Mouse (Mus musculus) MN1 (cell line): ENCODE results near the gene Fam172a.

ENCODE experiments used
- DNase-seq: peaks from one replicate; pipeline ENCODE4 v3.0.0-alpha.2; 2016; ENCODE audit warnings: low spot score

The Fam172a gene

GRCm38 (mm10) chr13:78102337-78102736, 400.5 kb downstream of the Fam172a start:
- no peak for DNase-seq

GRCm38 (mm10) chr13:78104851-78105250, 403.0 kb downstream of the Fam172a start:
- no peak for DNase-seq

GRCm38 (mm10) chr13:78110648-78111047, 408.8 kb downstream of the Fam172a start:
- DNase-seq = no peak

GRCm38 (mm10) chr13:78113978-78114377, 412.1 kb downstream of the Fam172a start:
- no peak for DNase-seq

GRCm38 (mm10) chr13:78118715-78119114, 416.9 kb downstream of the Fam172a start:
- no peak for DNase-seq

- no peak for DNase-seq
Observed at GRCm38 (mm10) chr13:78121991-78122390, 420.2 kb downstream of the Fam172a start.

GRCm38 (mm10) chr13:78123911-78124426, 422.1 kb downstream of the Fam172a start:
- no peak for DNase-seq

- DNase-seq = no peak
Observed at GRCm38 (mm10) chr13:78157465-78157864, 455.6 kb downstream of the Fam172a start.

- peak; percentile 38 for DNase-seq
Observed at GRCm38 (mm10) chr13:78162149-78162548, 460.3 kb downstream of the Fam172a start.

GRCm38 (mm10) chr13:78163087-78163958, 461.5 kb downstream of the Fam172a start:
- DNase-seq = peak; percentile 78

- DNase-seq = no peak
Observed at GRCm38 (mm10) chr13:78164941-78165340, 463.1 kb downstream of the Fam172a start.

- DNase-seq = no peak
Observed at GRCm38 (mm10) chr13:78168166-78168565, 466.3 kb downstream of the Fam172a start.

GRCm38 (mm10) chr13:78171320-78171719, 469.5 kb downstream of the Fam172a start:
- no peak for DNase-seq

- DNase-seq = no peak
Observed at GRCm38 (mm10) chr13:78171984-78172636, 470.3 kb downstream of the Fam172a start.

GRCm38 (mm10) chr13:78172861-78173260, 471.0 kb downstream of the Fam172a start:
- no peak for DNase-seq

GRCm38 (mm10) chr13:78174191-78174590, 472.4 kb downstream of the Fam172a start:
- no peak for DNase-seq

- no peak for DNase-seq
Observed at GRCm38 (mm10) chr13:78174891-78175290, 473.1 kb downstream of the Fam172a start.

GRCm38 (mm10) chr13:78175821-78176380, 474.1 kb downstream of the Fam172a start:
- DNase-seq = no peak

GRCm38 (mm10) chr13:78177381-78177950, 475.6 kb downstream of the Fam172a start:
- no peak for DNase-seq

- no peak for DNase-seq
Observed at GRCm38 (mm10) chr13:78178021-78178420, 476.2 kb downstream of the Fam172a start.

GRCm38 (mm10) chr13:78178771-78179170, 476.9 kb downstream of the Fam172a start:
- no peak for DNase-seq
